Mouse (Mus musculus) kidney, adult 2 months (tissue): Measurements from ENCODE around the gene Tm6sf1. TPM values are rescaled to one million over a fixed set of nuclear protein-coding genes. Genes with fewer than 3 reads are reported as not detected.

Experiments used
- DNase-seq: peaks from one replicate; pipeline ENCODE4 v3.0.0; 2021
- H3K27ac ChIP-seq: fragments of 200-500 bp; 2 replicates; pipeline ENCODE4 v1.5.1; 2012; ENCODE audit warnings: low read depth, low read length, control low read depth, inconsistent platforms; ENCODE audit not compliant: insufficient read depth
- H3K27me3 ChIP-seq: fragments of 200-500 bp; replicated peaks from 2 replicates; pipeline ENCODE4 v1.6.1; 2012; ENCODE audit warnings: mild to moderate bottlenecking, moderate library complexity, low read length, inconsistent platforms; ENCODE audit not compliant: control insufficient read depth, insufficient read depth
- H3K36me3 ChIP-seq: fragments of 200-500 bp; 2 replicates; pipeline ENCODE4 v1.6.1; 2012; ENCODE audit warnings: mild to moderate bottlenecking, moderate library complexity, low read length, inconsistent platforms; ENCODE audit not compliant: control insufficient read depth, insufficient read depth
- H3K4me1 ChIP-seq: fragments of 200-500 bp; 2 replicates; pipeline ENCODE4 v1.6.1; 2011; ENCODE audit warnings: low read length; ENCODE audit not compliant: control insufficient read depth, insufficient read depth
- H3K4me3 ChIP-seq: fragments of 200-500 bp; 2 replicates; pipeline ENCODE4 v1.5.1; 2011; ENCODE audit warnings: mild to moderate bottlenecking, low read depth, low read length, control low read depth; ENCODE audit not compliant: insufficient read depth
- CTCF ChIP-seq: fragments of 200-500 bp; conservative IDR thresholded peaks from 2 replicates; pipeline ENCODE4 v1.5.1; 2011; ENCODE audit warnings: low read depth, mild to moderate bottlenecking, control low read depth, low read length, moderate library complexity, mixed read lengths; ENCODE audit not compliant: insufficient read depth, insufficient read length
- POLR2A ChIP-seq: fragments of 200-500 bp; IDR thresholded peaks from one replicate; pipeline ENCODE4 v1.6.1; 2011; ENCODE audit warnings: low read depth, low read length, control low read depth
- WGBS: fragments of 180-500 bp; shearing (Covaris S2); methylation state at CpG from one replicate; pipeline ENCODE4 v1.1.7; 2018; 5-methylcytosine and 5-hydroxymethylcytosine counted together
- polyA plus RNA-seq: library from polyadenylated mRNA; depleted of rRNA; stranded (reverse); fragments of >200 nt; gene quantifications from 2 replicates; pipeline ENCODE4 v1.2.3, GENCODE M21; 2012

Gene Tm6sf1
- polyA plus RNA-seq, 1 experiment, result 17.0 TPM

DNA sequence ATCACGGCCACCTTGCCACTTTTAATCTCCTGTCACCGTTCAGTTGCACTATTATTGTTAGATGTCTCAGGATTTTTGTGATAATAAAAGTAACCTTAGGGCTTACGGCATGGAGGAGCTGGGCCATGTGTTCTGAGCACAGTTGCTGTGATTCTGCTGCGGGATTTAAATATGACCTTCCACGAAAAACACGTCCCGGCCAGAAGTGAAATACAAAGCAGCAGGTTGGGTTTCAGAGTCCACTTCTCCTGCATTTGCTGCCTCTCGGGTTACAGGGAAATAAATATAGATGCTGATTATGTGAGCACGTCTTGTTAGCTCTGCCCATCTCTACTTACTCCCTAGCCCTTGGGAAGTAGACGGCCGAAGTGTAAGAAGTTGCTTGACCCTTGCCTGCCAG, 14.0 kb upstream of the Tm6sf1 start:
- no peak for DNase-seq
- TF ChIP-seq POLR2A (no peak), CTCF (no peak)
- WGBS, result 73% methylated on average over 11 of the region's 11 CpGs
- Histone ChIP-seq H3K27ac (no peak overlapping the region), H3K4me1 (no peaks in the 10 kb centered on the region), H3K27me3 (no peaks in the 10 kb centered on the region), H3K36me3 (no peaks in the 10 kb centered on the region), H3K4me3 (no peak overlapping the region)

DNA sequence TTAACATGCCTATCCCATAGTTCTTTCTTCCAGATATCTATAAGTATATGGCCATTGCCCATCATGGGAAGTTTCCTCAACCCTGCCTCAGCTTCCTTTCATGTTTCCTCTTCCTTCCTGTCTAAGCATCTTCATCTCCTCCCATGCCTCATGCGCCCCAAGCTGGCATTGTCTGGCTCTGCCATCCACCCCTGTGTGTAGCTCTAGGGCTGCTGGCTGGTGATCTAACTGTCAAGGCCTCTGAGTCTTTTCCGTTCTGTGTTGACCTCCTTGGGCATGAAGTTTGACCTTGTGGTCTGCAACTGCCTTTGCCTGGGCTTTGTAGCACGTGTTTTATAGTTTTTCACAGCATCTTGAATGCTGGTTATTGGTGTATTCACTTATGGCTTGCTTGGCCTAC, 13.5 kb upstream of the Tm6sf1 start:
- 72% methylated on average over 3 of the region's 3 CpGs for WGBS
- Histone ChIP-seq H3K4me3 (no peak overlapping the region), H3K4me1 (no peaks in the 10 kb centered on the region), H3K27ac (no peak overlapping the region), H3K27me3 (no peaks in the 10 kb centered on the region), H3K36me3 (no peaks in the 10 kb centered on the region)
- no peak for DNase-seq
- no peak for TF ChIP-seq POLR2A
- TF ChIP-seq CTCF, result no peak

DNA sequence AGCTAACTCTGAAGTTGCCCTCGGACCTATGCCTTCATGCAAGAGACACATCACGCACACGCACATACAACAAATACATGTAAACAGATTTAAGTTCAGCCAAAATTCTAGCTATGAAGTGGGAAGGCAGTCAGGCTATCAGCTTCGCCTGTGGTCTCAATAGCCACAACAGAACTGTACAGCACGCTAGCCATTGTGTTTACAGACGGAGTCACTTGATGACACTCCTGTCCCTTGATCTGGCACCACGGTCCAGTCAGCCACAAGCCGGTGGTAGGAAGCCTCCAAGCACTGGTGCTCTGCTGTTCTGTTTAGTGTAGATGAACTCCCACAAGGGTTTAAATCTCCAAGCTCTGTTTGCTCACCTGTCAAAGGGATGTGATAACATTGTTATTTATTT, 12.8 kb upstream of the Tm6sf1 start:
- no peaks in the 10 kb centered on the region for H3K4me1 ChIP-seq
- WGBS, result 79% methylated on average over 8 of the region's 8 CpGs
- TF ChIP-seq CTCF (no peak), POLR2A (no peak)
- no peaks in the 10 kb centered on the region for H3K36me3 ChIP-seq
- no peak overlapping the region for H3K4me3 ChIP-seq
- H3K27ac ChIP-seq, result no peak overlapping the region
- DNase-seq, result no peak
- no peaks in the 10 kb centered on the region for H3K27me3 ChIP-seq

DNA sequence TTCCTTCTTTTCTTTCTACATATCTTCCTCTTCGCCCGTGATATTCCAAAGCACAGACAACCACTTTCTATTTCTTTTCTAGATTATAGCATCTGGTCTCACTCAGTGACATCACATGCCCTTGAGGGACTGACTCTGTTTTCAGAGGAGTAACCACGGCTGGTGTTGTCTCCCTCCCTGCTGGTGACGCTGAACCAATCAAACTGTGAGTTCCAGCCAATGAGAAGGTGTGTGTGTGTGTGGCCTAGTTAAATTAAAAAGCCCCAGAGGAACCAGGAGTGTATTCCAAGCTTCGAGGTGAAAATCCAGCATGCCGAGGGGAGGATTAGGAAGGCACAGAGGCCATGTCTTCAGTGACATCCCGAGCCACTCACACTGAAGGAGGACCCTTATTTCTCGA, 11.8 kb upstream of the Tm6sf1 start:
- WGBS, result 55% methylated on average over 8 of the region's 8 CpGs
- no peak for DNase-seq
- no peak overlapping the region for H3K4me3 ChIP-seq
- H3K36me3 ChIP-seq, result no peaks in the 10 kb centered on the region
- TF ChIP-seq POLR2A (no peak), CTCF (no peak)
- peaks cover 3% of the 10 kb centered on the region; the same call in 1 of the 2 replicates for H3K4me1 ChIP-seq
- H3K27ac ChIP-seq, result no peak overlapping the region
- H3K27me3 ChIP-seq, result no peaks in the 10 kb centered on the region

DNA sequence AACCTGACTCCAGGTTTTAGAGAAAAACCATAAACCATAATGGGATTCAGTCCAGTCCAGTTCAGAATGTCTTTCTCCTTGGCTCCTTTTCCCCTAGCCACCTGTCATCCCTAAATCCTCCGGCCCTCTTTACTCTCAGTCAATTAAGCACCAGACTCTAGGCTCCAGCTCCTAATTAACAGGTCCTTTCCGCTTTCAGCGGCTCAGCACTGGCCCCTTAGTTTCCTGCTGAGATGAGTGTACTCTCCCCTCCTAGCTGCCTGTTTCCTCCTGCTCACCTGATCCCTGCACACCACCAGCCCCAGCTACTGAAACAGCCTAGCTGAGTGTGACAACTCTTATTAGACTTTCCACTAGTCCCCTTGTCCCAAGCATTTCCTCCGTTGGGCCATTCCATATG, 11.0 kb upstream of the Tm6sf1 start:
- Histone ChIP-seq H3K36me3 (no peaks in the 10 kb centered on the region), H3K27ac (no peak overlapping the region), H3K27me3 (no peaks in the 10 kb centered on the region), H3K4me3 (no peak overlapping the region), H3K4me1 (peaks cover 3% of the 10 kb centered on the region; the same call in 1 of the 2 replicates)
- TF ChIP-seq CTCF (no peak), POLR2A (no peak)
- no peak for DNase-seq
- 50% methylated on average over 4 of the region's 4 CpGs for WGBS

DNA sequence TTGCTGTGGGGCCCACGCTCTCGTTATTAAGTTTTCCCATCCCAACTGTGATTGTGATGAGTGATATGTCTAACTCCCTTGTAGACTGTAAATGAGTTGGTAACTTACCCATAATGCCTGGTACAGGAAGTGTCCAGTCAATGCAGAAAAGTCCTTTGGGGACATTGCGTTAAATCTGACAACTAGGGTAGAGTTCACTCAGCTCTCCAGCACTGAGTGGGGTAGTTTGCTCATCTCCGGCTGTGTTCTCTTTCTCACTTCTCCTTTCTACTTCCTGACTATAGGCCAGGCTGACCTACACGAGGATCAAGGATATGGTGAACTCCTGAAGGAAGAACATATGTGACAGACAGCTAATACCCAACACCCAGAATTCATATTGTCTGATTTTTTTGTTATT, 9.6 kb upstream of the Tm6sf1 start:
- 88% methylated on average over 5 of the region's 5 CpGs for WGBS
- no peaks in the 10 kb centered on the region for H3K36me3 ChIP-seq
- H3K4me1 ChIP-seq, result peaks cover 3% of the 10 kb centered on the region; the same call in 1 of the 2 replicates
- DNase-seq, result no peak
- no peaks in the 10 kb centered on the region for H3K27me3 ChIP-seq
- H3K4me3 ChIP-seq, result no peak overlapping the region
- no peak overlapping the region for H3K27ac ChIP-seq
- TF ChIP-seq CTCF (no peak), POLR2A (no peak)

DNA sequence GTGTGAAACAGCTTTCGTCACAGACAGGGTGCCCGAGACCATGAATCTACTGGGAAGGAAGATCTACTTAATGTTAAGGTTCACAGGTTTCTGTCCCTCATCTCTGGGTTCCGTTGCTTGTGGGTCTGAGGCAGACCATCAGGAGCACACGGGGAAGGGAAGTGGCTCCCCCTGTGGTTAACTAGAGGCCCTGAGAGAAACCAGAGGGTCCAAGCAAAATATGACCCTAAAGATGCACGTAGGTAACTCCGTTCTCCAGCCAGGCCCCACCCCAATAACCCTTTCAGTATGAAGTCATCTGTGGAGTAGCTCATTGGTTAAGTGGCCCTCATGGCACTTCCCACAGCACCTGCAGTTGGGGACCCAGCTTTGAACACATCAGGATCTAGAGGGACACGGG, 9.2 kb upstream of the Tm6sf1 start:
- WGBS, result 91% methylated on average over 7 of the region's 7 CpGs
- H3K27ac ChIP-seq, result no peak overlapping the region
- TF ChIP-seq CTCF (no peak), POLR2A (no peak)

More for the DNA sequence above, 9.2 kb upstream of the Tm6sf1 start:
- no peaks in the 10 kb centered on the region for H3K36me3 ChIP-seq
- H3K27me3 ChIP-seq, result no peaks in the 10 kb centered on the region
- H3K4me1 ChIP-seq, result peaks cover 3% of the 10 kb centered on the region; the same call in 1 of the 2 replicates
- no peak overlapping the region for H3K4me3 ChIP-seq
- no peak for DNase-seq
